Mouse (Mus musculus): ENCODE results near the gene Tcstv1. TPM values are rescaled to one million over a fixed set of nuclear protein-coding genes. Genes with fewer than 3 reads are reported as not detected.
"Not testable (repeated sequence)": the region's sequence is repeated elsewhere in the genome, so short reads cannot be mapped to it uniquely, and the experiment has no call there.

Gene Tcstv1
- total RNA-seq (2021), result not detected

GRCm38 (mm10) chr13:119894685-119895084, at the start of gene Tcstv1:
TSS of gene Tcstv1 (minus strand) at chr13:119894785.
- DNase-seq; intact Hi-C loops (cut with DNase I): not testable (repeated sequence)

- intact Hi-C loops (cut with DNase I); DNase-seq: not testable (repeated sequence)
Measured at GRCm38 (mm10) chr13:119929172-119929571, 34.6 kb upstream of the Tcstv1 start, which contains the start of gene Gm21761. TSS of gene Gm21761 (minus strand) at chr13:119929272.

DNA sequence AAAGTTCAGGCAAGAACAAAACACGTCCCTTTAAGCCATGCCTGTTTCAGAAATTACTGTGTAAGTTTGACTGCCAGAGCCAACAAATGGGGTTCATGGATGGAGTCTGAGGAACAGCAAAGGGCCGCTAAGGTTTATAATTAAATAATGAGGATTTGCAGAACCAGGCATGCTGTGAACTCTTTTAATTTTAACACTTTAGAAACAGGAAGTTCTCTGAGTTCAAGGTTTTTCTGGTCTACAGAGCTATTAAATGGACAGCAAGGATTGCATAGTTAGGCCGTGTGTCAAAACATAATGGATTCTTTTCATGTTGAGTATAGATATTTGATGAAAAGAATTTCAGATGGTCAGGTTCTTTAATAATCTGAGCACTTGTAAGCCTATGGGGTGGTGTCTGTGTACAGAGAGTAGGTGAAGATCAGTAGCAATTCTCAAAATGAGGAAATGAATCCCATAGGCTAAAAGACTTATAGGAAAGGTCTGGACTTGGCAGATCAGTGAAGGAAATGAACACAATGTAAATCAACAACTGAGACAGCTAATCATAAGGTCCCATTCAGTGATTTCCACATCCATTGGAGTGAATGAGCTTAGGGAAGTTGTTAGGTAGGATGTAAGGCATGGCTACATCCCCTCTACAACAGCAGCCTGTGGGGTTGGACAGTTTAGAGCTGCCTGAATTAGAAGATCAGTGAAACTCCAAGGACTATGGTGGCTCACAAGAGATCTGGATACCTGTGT, 30.2 kb upstream of the Tcstv1 start:
- DNase-seq; intact Hi-C loops (cut with DNase I): not testable (repeated sequence)

- intact Hi-C loops (cut with DNase I); DNase-seq: not testable (repeated sequence)
Measured at GRCm38 (mm10) chr13:119916966-119917722, 22.6 kb upstream of the Tcstv1 start.

DNA sequence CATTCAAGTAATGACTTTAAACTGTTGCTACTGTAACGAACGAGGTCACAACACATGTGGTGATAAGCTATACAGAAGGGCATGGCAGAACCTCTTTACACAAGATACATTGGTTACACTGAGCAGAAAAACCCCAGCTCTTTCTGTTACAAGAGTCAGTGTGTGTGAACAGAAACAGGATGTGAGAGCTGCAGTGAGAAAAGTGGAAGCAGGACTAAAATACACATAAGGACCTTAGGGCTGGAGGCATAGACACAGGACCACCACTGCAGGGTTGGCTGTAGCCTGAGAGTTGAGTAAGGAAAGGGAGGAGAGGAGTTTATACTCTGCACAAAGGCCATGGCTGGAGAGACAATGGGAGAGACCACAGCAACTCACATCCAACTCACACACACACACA, 21.9 kb upstream of the Tcstv1 start:
- intact Hi-C loops (cut with DNase I); DNase-seq: not testable (repeated sequence)

DNA sequence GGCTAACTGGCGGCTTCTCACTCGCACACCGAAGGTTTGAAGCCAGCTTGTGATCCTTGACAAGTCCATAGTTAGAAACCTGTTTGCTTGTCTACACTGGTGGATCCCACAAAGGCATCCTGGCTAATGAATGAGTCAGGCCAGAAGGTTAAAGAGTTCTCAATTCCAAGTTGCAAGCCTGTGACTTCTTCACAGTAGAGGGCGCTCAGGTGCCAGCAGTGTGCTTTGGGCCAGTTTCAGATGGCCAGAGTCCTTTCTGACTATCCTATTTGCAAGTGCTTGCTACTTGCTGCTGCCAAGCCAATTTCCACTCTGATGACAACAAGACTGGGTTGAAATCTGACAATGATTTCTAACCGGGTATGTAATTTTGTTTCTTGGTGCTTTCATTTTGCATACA, 4.0 kb upstream of the Tcstv1 start:
- intact Hi-C loops (cut with DNase I), result not testable (repeated sequence)

DNA sequence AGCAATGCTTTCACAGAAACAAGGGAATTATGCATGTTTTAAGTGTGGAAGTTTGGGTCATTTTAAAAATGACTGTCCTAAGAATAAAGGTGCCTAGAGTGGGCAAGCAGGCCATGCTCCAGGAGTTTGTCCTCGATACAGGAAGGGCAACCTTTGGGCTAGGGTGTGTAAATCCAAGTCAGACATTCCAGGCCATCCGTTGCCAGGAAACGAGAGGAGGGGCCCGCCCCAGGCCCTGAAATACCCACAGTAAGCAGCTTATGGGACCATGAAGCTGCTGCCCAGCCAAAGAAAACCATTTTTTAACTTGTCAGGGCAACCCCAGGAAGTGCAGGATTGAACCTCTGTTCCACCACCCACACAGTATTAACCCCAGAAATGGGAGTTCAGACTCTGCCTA, 7.7 kb downstream of the Tcstv1 start:
- intact Hi-C loops (cut with DNase I); DNase-seq: not testable (repeated sequence)

More for the DNA sequence above, 4.0 kb upstream of the Tcstv1 start:
- not testable (repeated sequence) for DNase-seq

- intact Hi-C loops (cut with DNase I); DNase-seq: not testable (repeated sequence)
Measured at GRCm38 (mm10) chr13:119864395-119864999, 30.1 kb downstream of the Tcstv1 start.

DNA sequence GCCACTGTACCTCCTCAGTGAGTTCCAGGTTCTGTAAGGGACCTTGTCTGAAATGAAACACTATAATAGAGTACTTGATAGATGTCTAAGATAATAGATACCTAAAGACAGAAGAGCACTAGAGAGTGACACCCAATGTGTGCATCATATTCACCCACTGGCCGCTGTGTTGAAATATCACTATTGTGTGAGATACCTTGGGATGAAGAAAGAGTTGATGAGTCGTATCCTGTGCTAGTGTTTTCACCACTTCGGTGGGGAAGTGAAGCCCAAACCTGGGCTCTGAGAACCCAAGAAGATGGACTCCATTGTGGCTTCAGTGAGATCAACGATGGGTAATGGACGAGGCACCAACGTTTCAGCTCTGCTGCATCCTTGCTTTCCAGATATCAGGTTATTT, 32.2 kb downstream of the Tcstv1 start:
- intact Hi-C loops (cut with DNase I); DNase-seq: not testable (repeated sequence)

Other genes with a start within 250 kb of the Tcstv1 start
- gene Hmgcs1, start 204.4 kb downstream of the Tcstv1 start, total RNA-seq (2021), result 100 to 1,000 TPM; 814 to 887 TPM
- gene Nim1k, start 138.9 kb downstream of the Tcstv1 start, total RNA-seq (2021), result 10 to 100 TPM; 11.6 to 12.3 TPM
- gene Zfp131, start 103.9 kb downstream of the Tcstv1 start, total RNA-seq (2021), result 10 to 100 TPM; 41.1 to 41.8 TPM
- not detected for gene AF067063, start 64.6 kb downstream of the Tcstv1 start, total RNA-seq (2021)
- gene D13Ertd608e, start 58.8 kb downstream of the Tcstv1 start, total RNA-seq (2021), result not detected
- not detected for gene Gm21761, start 34.5 kb upstream of the Tcstv1 start, total RNA-seq (2021)
- gene B020031M17Rik, start 56.0 kb upstream of the Tcstv1 start, total RNA-seq (2021), result not detected
- not detected for gene Gm36079, start 132.2 kb upstream of the Tcstv1 start, total RNA-seq (2021)
- not detected for gene Gm21188, start 157.4 kb upstream of the Tcstv1 start, total RNA-seq (2021)
- not detected for gene Gm20767, start 245.5 kb upstream of the Tcstv1 start, total RNA-seq (2021)